Mouse (Mus musculus) spleen, adult 2 months (tissue): Measurements from ENCODE around the gene Agpat2. TPM values are rescaled to one million over a fixed set of nuclear protein-coding genes. Genes with fewer than 3 reads are reported as not detected.

Source experiments
- DNase-seq, 2 experiments: peaks; one replicate each; pipeline versions ENCODE4 v3.0.0 to v3.0.0-alpha.2; 2012 to 2021; ENCODE audit warnings: low spot score in 2 of 2, low read depth in 1 of 2
- H3K27ac ChIP-seq: fragments of 200-500 bp; 2 replicates; pipeline ENCODE4 v1.5.1; 2012; ENCODE audit warnings: low read length, inconsistent platforms; ENCODE audit not compliant: insufficient read depth
- H3K27me3 ChIP-seq: fragments of 200-500 bp; 2 replicates; pipeline ENCODE4 v1.6.1; 2012; ENCODE audit warnings: mild to moderate bottlenecking, moderate library complexity, low read length, inconsistent platforms; ENCODE audit not compliant: control insufficient read depth, insufficient read depth
- H3K36me3 ChIP-seq: fragments of 200-500 bp; 2 replicates; pipeline ENCODE4 v1.6.1; 2012; ENCODE audit warnings: mild to moderate bottlenecking, low read length, inconsistent platforms; ENCODE audit not compliant: control insufficient read depth, insufficient read depth
- H3K4me1 ChIP-seq: fragments of 200-500 bp; 2 replicates; pipeline ENCODE4 v1.6.1; 2011; ENCODE audit warnings: inconsistent platforms; ENCODE audit not compliant: control insufficient read depth, insufficient read depth, insufficient read length
- H3K4me3 ChIP-seq: fragments of 200-500 bp; 2 replicates; pipeline ENCODE4 v1.5.1; 2011; ENCODE audit warnings: mild to moderate bottlenecking, inconsistent platforms; ENCODE audit not compliant: insufficient read depth, insufficient read length; ENCODE audit errors: extremely low read depth
- CTCF ChIP-seq: fragments of 200-500 bp; IDR thresholded peaks from 2 replicates; pipeline ENCODE4 v1.5.1; 2011; ENCODE audit warnings: mild to moderate bottlenecking, inconsistent platforms; ENCODE audit not compliant: insufficient read depth, insufficient read length, insufficient replicate concordance; ENCODE audit errors: extremely low read depth
- POLR2A ChIP-seq: fragments of 200-500 bp; IDR thresholded peaks from 2 replicates; pipeline ENCODE4 v1.6.1; 2011; ENCODE audit warnings: low read depth, low read length, inconsistent platforms
- WGBS: fragments of 180-500 bp; shearing (Covaris S2); methylation state at CpG from one replicate; pipeline ENCODE4 v1.1.7; 2018; 5-methylcytosine and 5-hydroxymethylcytosine counted together
- polyA plus RNA-seq: library from polyadenylated mRNA; depleted of rRNA; stranded (reverse); fragments of >200 nt; gene quantifications from 2 replicates; pipeline ENCODE4 v1.2.3, GENCODE M21; 2012

The Agpat2 gene
- polyA plus RNA-seq, 1 experiment, result 22.7 TPM

- TF ChIP-seq CTCF, result peak; percentile 63; the same call in 1 of the 2 replicates
- TF ChIP-seq POLR2A, result no peak
- Histone ChIP-seq H3K27me3 (no peaks in the 10 kb centered on the region), H3K27ac (no peak overlapping the region), H3K4me1 (peaks cover 14% of the 10 kb centered on the region; the same call in 1 of the 2 replicates), H3K4me3 (peak overlapping the region; percentile 41), H3K36me3 (peaks cover 13% of the 10 kb centered on the region)
- 1% methylated on average over 8 of the region's 8 CpGs for WGBS
- DNase-seq, result peak in 1 of 2 experiments; percentile 62
These were observed 34.9 kb upstream of the Agpat2 start for GRCm38 (mm10) chr2:26639083-26639482.

GRCm38 (mm10) chr2:26638572-26638971 lies 34.4 kb upstream of the Agpat2 start:
- peaks cover 13% of the 10 kb centered on the region for H3K36me3 ChIP-seq
- no peak overlapping the region for H3K4me3 ChIP-seq
- no peaks in the 10 kb centered on the region for H3K27me3 ChIP-seq
- 58% methylated on average over 5 of the region's 5 CpGs for WGBS
- no peak overlapping the region for H3K27ac ChIP-seq
- no peak for TF ChIP-seq CTCF
- no peak for TF ChIP-seq POLR2A
- no peak for DNase-seq
- peaks cover 14% of the 10 kb centered on the region; the same call in 1 of the 2 replicates for H3K4me1 ChIP-seq

- Histone ChIP-seq H3K27me3 (no peaks in the 10 kb centered on the region), H3K27ac (no peak overlapping the region), H3K36me3 (peaks cover 13% of the 10 kb centered on the region), H3K4me3 (no peak overlapping the region), H3K4me1 (peaks cover 14% of the 10 kb centered on the region; the same call in 1 of the 2 replicates)
- 43% methylated on average over 5 of the region's 5 CpGs for WGBS
- DNase-seq, result no peak
- TF ChIP-seq POLR2A (no peak), CTCF (no peak)
These were observed 33.8 kb upstream of the Agpat2 start for GRCm38 (mm10) chr2:26638039-26638438.

- peaks cover 13% of the 10 kb centered on the region for H3K36me3 ChIP-seq
- no peak for TF ChIP-seq CTCF
- no peak for TF ChIP-seq POLR2A
- 93% methylated on average over 4 of the region's 4 CpGs for WGBS
- DNase-seq, result no peak
- H3K4me3 ChIP-seq, result no peak overlapping the region
- no peak overlapping the region for H3K27ac ChIP-seq
- H3K4me1 ChIP-seq, result peaks cover 14% of the 10 kb centered on the region; the same call in 1 of the 2 replicates
- H3K27me3 ChIP-seq, result no peaks in the 10 kb centered on the region
These were observed 33.2 kb upstream of the Agpat2 start for GRCm38 (mm10) chr2:26637316-26637932.

GRCm38 (mm10) chr2:26636325-26636635 lies 32.1 kb upstream of the Agpat2 start:
- Histone ChIP-seq H3K36me3 (peaks cover 13% of the 10 kb centered on the region), H3K27ac (no peak overlapping the region), H3K27me3 (no peaks in the 10 kb centered on the region), H3K4me3 (no peak overlapping the region), H3K4me1 (peaks cover 14% of the 10 kb centered on the region; the same call in 1 of the 2 replicates)
- WGBS, result 74% methylated on average over 2 of the region's 2 CpGs
- DNase-seq, result no peak
- no peak for TF ChIP-seq POLR2A
- no peak for TF ChIP-seq CTCF

GRCm38 (mm10) chr2:26635489-26636324 lies 31.5 kb upstream of the Agpat2 start:
- Histone ChIP-seq H3K4me1 (peaks cover 14% of the 10 kb centered on the region; the same call in 1 of the 2 replicates), H3K27me3 (no peaks in the 10 kb centered on the region), H3K4me3 (no peak overlapping the region), H3K27ac (no peak overlapping the region), H3K36me3 (peaks cover 13% of the 10 kb centered on the region)
- 86% methylated on average over 21 of the region's 21 CpGs for WGBS
- TF ChIP-seq CTCF (no peak), POLR2A (no peak)
- DNase-seq, result no peak
